Mouse (Mus musculus) c-Kit-positive CD71-negative TER-119-negative erythroid progenitor cells, embryonic 14.5 days (primary cell): Measurements from ENCODE around the gene Nupl2.

Experiments used
- DNase-seq: peaks from one replicate; pipeline ENCODE4 v3.0.0-alpha.2; 2013; ENCODE audit warnings: low read depth

The Nupl2 gene

DNA sequence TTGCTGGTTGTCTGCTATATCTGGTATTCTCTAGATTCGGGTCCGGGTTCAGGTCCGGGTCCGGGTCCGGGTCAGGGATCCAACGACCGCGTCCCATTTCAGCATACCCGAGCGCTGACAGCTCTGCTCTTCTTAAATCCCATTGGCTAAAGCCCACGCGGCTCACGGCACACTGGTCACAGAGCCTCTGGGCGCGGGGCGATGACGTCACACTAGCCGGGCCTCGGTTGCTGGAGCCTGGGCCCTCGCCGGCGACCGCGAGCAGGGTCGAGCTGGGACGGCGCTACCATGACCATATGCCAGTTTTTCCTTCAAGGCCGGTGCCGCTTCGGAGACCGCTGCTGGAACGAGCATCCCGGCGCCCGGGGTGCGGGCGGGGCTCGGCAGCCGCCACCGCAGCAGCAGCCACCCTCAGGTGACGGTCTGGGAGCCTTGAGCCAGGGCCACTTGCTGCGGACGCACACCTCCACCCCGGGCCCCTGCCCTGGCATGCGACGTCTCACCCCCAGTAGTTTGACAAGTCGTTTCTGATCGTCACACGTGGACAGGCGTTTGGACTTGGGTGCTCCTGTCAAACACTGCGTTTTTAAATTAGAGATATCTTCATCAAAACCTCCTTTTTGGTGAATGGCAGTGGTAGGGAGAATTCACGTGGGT, at the start of gene Nupl2:
Gene Nupl2, plus strand, starts transcription at position 175 of the 657 bp plus-strand sequence.
- DNase-seq: peak; percentile 91

DNA sequence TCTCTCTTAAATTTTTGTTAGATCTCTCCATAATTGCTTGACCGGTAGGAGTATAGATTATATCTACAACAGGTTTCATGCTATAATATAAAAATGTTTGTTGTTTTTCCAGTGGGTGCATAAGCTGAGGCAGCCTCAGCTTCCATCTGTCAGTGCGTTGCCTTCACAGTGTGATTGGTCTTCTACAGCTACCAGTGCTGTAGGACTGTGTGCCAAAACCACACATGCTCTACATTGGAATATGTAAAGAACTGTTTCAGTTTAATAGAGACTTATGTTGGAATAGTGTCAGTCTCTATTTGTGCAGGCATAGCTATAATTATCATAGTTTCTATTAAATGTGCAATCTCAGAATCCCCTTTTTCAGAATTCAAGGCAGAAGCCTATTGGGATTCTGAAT, 42.5 kb upstream of the Nupl2 start:
- no peak for DNase-seq

DNA sequence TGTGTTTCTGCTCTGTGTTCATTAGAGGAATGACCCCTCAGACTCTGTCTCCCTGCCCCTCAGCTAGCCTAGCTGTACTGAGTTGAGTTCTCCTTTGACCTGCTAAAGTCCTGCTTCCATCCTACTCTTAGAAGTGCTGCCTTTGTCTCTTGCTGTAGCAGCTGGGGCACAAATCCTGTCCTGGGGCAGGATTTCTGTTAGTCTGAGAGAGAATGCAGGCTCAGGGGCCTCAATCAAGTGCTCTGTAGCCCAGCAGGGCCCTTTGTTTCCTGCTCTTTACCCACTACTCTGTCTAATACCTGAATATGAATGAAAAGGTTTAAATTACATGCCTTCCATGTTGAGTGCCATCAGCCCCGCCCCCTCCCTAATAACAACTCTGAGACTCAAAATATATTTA, 40.6 kb upstream of the Nupl2 start:
- DNase-seq: no peak

GRCm38 (mm10) chr5:24124579-24125276, 40.0 kb upstream of the Nupl2 start:
- DNase-seq: no peak

DNA sequence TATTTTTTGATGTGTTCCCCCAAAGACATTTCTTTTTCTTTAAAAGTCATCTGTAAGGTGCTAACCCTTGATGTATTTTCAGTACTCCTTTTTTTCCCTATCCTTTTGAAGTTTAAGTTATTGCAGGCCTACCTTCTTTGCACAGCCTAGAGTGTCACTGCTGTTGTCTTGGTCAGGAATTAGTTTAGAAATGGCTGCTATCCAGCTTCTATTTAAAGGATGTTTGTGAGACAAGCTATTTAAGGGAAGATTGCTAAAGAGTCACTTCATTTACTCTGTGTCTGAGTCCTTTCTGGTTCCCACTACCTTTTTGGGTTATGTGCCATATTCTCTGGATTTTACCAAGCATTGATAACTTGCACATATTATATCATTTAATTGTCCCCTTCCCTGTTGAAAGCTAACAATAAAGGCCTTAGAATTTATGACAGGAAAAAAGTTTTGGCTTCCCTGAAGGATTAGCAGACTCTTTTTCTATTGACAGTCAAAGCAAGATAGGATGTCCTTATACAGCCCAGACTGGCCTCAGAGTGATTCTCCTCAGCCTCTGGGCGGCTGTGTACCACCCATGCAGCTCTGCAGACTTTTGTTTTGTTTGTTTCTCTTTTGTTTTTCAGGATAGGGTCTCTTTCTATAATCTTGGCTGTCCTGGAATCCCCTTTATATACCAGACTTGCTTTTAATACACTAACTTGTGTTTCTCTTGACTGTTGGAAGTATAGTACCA, 38.7 kb upstream of the Nupl2 start:
- no peak for DNase-seq

DNA sequence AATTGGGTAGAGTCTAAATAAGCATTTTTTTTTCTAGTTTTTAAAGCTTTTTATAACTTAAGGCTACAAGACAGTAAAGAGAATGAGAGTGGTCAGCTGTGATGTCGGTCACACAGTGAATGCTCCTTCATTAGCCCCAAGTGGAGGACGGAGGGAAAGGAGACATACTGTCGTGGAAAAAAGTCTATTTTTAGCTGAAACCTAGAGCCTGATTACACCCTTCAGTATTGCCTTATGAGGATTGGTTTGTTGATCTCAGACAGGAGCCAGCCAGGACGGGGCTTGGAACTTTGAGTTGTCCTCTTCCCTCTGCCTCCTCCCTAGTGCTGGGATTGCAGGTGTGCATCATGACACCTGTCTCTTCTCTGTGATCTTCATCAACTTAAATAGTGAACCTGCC, 37.8 kb upstream of the Nupl2 start:
- no peak for DNase-seq

DNA sequence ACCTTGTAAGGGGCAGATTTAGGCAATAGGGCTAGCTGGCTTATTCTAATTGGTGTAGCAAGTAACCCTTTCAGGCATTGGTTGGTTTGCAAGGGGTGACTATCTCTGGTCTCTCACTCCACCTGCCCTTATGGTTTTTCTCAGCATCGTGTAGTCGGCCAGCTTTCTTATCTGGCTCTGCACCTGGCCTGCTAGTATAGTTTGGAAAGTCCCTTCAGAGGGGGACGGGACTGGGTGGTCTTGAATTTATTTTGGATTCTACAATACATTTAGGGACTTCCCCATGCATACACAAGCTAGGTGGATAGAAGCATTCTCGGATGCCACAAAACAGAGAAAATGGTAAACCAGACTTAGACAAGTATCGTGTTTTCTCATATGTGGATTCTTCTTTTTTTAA, 17.8 kb upstream of the Nupl2 start:
- DNase-seq: no peak

DNA sequence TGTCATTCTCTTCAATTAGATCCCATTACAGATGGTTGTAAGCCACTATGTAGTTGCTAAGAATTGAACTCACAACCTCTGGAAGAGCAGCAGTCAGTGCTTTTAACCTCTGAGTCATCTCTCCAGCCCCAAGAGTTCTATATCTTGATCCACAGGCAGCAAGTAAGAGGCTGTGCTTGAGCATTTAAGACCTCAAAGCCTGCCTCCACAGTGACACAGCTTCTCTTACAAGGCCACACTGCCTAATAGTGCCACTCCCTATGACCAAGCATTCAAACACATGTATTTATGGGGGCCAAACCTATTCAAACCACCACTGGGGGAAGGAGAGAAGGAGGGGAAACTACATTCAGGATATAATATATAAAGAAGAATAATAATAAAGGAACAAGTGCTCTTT, 12.6 kb upstream of the Nupl2 start:
- no peak for DNase-seq

DNA sequence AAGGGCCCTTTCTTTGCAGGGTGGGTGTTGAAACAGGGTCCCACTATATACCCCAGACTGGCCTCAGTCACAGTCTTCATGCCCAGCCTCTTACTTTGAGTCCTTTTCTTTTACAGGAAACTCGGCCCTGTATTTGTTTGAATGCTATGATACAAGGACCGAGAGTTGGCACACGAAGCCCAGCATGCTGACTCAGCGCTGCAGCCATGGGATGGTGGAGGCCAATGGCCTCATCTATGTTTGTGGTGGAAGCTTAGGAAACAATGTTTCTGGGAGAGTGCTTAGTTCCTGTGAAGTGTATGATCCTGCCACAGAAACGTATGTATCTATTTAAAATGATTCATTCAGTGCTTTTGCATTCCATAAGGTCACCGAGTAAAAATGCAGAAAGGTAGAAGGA, 8.0 kb upstream of the Nupl2 start:
- no peak for DNase-seq

DNA sequence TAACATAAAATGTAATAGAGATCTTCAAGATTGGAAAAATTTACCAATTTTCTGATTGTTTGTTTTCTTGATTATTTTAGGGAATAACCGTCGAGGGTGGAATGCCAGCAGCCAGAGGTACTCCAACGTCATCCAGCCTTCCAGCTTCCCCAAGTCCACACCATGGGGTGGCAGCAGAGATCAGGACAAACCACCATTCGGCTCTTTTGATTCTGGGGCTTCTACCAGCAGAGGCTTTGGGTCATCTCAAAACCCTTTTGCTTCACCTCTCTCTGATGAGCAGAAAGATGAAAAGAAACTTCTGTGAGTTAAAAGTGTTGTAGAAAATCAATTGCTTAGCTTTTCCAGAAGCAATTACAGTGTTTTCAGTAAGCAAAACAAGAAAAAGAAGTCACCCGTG, 2.5 kb downstream of the Nupl2 start:
- no peak for DNase-seq

DNA sequence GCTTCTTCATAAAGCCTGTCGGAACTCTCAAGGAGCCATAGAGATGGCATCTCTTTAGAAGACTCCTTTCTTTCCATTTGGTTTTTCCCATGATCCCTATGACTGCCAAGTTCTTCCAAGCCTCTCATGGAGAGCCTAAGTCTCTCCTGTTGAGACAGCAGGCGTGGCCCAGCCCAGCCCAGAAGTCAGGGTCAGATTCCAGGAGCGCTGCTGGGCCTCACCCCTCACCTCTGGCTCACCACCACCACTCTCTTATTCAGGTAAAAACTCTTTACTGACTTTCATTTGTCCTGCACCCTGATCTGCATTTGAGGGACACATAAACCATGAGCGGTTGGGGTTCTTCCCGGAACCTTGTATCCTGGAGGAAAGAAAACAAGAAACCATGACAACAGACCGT, 5.1 kb downstream of the Nupl2 start:
- no peak for DNase-seq

GRCm38 (mm10) chr5:24172092-24172491, 7.3 kb downstream of the Nupl2 start:
- no peak for DNase-seq

DNA sequence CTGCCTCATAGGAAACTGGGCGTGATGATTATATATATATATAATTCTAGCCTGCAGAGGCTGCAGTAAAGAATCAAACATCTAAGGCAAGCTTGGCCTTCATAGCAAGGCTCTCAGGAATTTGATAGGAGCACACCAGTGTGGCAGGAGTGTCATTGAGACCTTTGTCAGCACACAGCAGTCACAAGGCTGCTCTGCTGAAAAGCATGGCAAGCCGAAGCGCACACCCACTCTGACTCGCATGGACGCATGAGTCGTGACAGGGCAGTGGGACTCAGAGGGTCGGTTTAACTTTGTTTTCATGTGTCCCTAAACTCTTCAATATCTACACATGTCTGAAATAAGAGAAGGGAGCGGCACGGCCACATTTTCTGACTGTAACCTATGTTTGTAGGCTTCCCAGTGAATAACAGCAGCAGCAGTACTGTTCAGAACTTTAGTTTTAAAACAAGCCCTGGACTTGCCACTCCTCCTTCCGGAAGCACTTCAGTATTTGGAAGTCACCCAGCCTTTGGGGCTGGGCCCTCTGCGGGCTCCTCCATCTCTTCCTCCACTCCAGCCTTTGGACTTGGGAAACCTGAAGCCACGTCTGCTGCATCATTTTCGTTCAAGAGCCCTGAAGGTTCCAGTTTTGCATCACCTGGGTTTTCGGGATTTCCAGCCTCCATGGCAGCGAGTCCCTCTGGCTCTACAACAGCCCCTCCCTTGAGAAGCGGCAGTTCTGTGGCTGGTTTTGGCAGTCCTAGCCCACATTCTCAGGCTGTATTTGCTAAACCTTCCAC, 16.9 kb downstream of the Nupl2 start:
- no peak for DNase-seq

GRCm38 (mm10) chr5:24182296-24182734, 17.6 kb downstream of the Nupl2 start:
- DNase-seq: no peak

DNA sequence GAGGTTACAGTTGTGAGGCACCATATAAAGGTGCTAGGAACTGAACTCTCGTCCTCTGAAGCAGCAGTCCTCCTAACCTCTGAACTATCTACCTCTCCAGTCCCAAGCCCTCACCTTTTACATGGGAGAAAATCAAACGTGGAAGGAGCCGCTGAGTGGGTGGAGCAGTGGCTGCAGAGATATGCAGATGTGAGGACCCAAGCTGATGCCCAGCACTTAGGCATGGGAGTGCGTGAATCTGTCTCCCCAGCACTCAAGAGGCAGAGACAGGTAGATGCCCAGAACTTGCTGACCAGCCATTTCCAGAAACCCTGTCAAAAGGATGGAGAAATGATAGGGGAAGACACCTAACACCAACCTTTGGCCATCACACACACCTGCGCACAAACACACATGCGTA, 18.3 kb downstream of the Nupl2 start:
- DNase-seq: no peak

- no peak for DNase-seq
Measured at GRCm38 (mm10) chr5:24184011-24184410, 19.2 kb downstream of the Nupl2 start.

DNA sequence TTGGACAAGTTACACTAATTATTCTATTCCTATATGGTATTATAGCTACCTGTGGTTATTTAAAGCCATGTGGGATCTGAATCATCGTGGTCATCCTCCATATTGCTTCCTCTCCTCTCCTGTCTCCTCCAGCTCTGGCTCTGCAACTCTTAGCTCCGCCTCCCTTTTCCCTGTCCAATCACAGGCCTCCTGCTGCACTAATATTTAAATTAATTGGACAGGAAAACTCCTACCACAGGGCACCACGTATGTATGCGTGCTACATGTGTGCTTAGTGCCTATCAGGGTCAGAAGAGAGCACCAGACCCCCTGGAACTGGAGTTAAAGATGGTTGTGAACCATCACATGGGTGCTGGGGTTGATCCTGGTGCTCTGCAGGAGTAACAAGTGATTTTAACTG, 23.7 kb downstream of the Nupl2 start:
- no peak for DNase-seq

- DNase-seq: no peak
Measured at GRCm38 (mm10) chr5:24191821-24192220, 27.1 kb downstream of the Nupl2 start.

DNA sequence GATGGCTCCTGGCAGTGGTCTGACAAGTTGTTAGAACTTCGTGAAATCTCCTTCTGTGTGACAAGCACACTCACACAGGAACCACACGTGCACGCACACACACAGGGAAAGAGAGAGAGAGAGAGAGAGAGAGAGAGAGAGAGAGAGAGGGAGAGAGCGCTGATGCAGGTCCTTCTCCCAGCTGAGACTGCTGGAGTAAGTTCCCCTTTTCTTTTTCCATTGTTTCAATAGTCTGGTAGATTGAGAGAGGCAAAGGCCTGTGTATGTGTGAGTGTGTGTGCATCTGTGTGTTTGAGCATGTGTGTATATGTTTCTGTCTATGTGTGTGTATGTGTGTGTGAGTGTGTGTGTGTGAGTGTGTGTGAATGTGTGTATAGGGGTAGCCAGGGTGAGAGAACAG, 36.2 kb downstream of the Nupl2 start:
- DNase-seq: no peak

DNA sequence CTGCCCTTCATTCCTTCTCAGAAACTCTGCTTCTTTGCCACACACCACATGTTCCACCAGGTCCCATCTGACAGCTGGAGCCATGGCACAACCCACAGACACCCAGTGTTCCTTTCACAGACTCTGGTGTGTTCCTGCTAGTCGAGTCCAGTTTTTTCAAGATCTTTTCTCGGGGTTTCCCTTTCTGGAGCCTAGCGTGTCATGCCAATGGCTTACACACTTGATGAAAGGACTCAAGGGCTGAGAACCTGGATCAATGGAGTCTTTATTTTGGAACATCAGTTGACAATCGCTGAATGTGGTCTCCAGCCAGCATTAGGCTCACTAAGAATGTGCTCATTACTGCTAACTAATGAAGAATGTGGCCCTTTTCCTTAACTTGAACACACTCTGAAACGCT, 37.7 kb downstream of the Nupl2 start:
- no peak for DNase-seq

- no peak for DNase-seq
Measured at GRCm38 (mm10) chr5:24203266-24203665, 38.5 kb downstream of the Nupl2 start.

DNA sequence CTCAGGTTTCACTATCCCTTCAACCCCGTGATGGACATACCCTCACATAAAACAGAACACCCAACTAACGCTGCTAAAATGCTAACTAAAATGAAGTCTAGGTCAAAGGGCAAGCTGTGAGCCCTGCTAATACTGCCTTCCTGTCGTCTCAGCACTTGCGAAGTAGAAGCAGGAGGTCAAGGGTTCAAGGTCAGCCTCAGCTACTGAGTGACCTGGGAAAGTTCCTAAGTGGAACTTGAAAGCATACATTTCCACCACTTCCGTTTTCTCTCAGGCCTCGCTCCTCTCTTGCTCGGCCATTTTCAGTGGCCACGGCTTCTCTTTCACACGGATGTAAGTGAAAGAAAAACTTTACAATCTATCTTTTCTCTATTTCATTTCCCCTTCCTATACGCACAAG, 43.2 kb downstream of the Nupl2 start:
- DNase-seq: no peak

DNA sequence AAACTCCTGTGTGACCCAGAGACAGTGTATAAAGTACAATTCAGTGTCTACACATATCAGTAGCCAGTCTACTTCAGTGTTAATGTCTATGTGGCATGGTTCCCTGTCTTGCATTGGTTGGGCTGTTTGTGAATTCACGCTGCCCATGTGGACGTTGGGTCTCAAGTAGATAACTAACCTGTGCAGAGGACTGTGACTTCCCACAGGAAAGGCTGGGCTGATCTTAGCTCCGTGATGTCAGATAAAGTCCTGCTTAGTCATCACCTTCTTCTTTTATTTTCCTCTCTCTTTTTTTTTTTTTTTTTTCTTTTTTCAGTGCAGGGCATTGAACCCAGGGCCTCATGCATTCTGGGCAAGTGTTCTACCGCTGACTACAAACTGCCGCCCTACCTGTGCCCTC, 43.7 kb downstream of the Nupl2 start:
- no peak for DNase-seq
